Mouse (Mus musculus) C2C12 (cell line): ENCODE measurements around the gene Bag2. TPM values are rescaled to one million over a fixed set of nuclear protein-coding genes. Genes with fewer than 3 reads are reported as not detected.
"Not testable (repeated sequence)": the region's sequence is repeated elsewhere in the genome, so short reads cannot be mapped to it uniquely, and the experiment has no call there.

Experiments
- H3K27me3 ChIP-seq: one replicate; pipeline ENCODE4 v1.6.1; 2011; ENCODE audit not compliant: control insufficient read depth, insufficient read depth, insufficient read length
- H3K36me3 ChIP-seq: one replicate; pipeline ENCODE4 v1.6.1; 2011; ENCODE audit not compliant: control insufficient read depth, insufficient read depth
- H3K4me3 ChIP-seq: one replicate; pipeline ENCODE4 v1.5.1; 2011; ENCODE audit warnings: mild to moderate bottlenecking, control low read depth; ENCODE audit not compliant: poor library complexity, insufficient read depth, severe bottlenecking
- H3K79me2 ChIP-seq: one replicate; pipeline ENCODE4 v1.6.1; 2011; ENCODE audit not compliant: control insufficient read depth, insufficient read depth
- H3K79me3 ChIP-seq: one replicate; pipeline ENCODE4 v1.6.1; 2011; ENCODE audit warnings: low read depth, control low read depth
- H3ac ChIP-seq: one replicate; pipeline ENCODE3; 2011; ENCODE audit warnings: low read depth; ENCODE audit not compliant: control insufficient read depth, insufficient read length
- CEBPB ChIP-seq: IDR thresholded peaks from one replicate; pipeline ENCODE4 v1.6.1; 2011; ENCODE audit warnings: low read depth, mild to moderate bottlenecking, control low read depth, moderate library complexity
- CTCF ChIP-seq: IDR thresholded peaks from one replicate; pipeline ENCODE4 v1.5.1; 2011; ENCODE audit not compliant: control insufficient read depth, insufficient read depth, insufficient read length
- FOSL1 ChIP-seq: IDR thresholded peaks from one replicate; pipeline ENCODE4 v1.8.0; 2011; ENCODE audit warnings: mild to moderate bottlenecking, low read length; ENCODE audit not compliant: poor library complexity, insufficient read depth, severe bottlenecking
- MAX ChIP-seq: IDR thresholded peaks from one replicate; pipeline ENCODE4 v1.6.1; 2011; ENCODE audit warnings: mild to moderate bottlenecking, control low read depth
- MYOD1 ChIP-seq: IDR thresholded peaks from one replicate; pipeline ENCODE4 v1.6.1; 2011; ENCODE audit warnings: low read depth; ENCODE audit not compliant: control insufficient read depth, insufficient read length
- MYOG ChIP-seq: IDR thresholded peaks from one replicate; pipeline ENCODE4 v1.6.1; 2011; ENCODE audit not compliant: control insufficient read depth, insufficient read length; ENCODE audit errors: extremely low read depth
- USF1 ChIP-seq: IDR thresholded peaks from one replicate; pipeline ENCODE4 v1.6.1; 2011; ENCODE audit warnings: low read depth, mild to moderate bottlenecking, control low read depth, moderate library complexity
- polyA plus RNA-seq: library from polyadenylated mRNA; unstranded; fragments of >200 nt; fragmentation: generic; extraction: Trizol; gene quantifications from one replicate; pipeline ENCODE4 v1.2.1, GENCODE M21; 2012; ENCODE audit warnings: missing spikeins

Gene Bag2
- polyA plus RNA-seq, 1 experiment, result 52.0 TPM

GRCm38 (mm10) chr1:33755799-33756198 is 1.8 kb downstream of the Bag2 start:
- Histone ChIP-seq H3K79me3 (peaks cover 43% of the 10 kb centered on the region), H3K4me3 (no peak overlapping the region), H3ac (no peak overlapping the region), H3K27me3 (no peaks in the 10 kb centered on the region), H3K36me3 (peaks cover 33% of the 10 kb centered on the region), H3K79me2 (peaks cover 68% of the 10 kb centered on the region)
- TF ChIP-seq MYOG (no peak), CTCF (no peak), USF1 (no peak), FOSL1 (no peak), CEBPB (no peak), MAX (no peak), MYOD1 (no peak)

- H3K27me3 ChIP-seq, result no peaks in the 10 kb centered on the region
- TF ChIP-seq CTCF, result no peak
- no peak for TF ChIP-seq FOSL1
- TF ChIP-seq MYOG, result no peak
- TF ChIP-seq MAX, result no peak
- TF ChIP-seq USF1, result no peak
- TF ChIP-seq MYOD1, result no peak
- no peak for TF ChIP-seq CEBPB
- no peak overlapping the region for H3ac ChIP-seq
- H3K79me2 ChIP-seq, result peaks cover 74% of the 10 kb centered on the region
- H3K36me3 ChIP-seq, result peaks cover 28% of the 10 kb centered on the region
- peaks cover 43% of the 10 kb centered on the region for H3K79me3 ChIP-seq
- H3K4me3 ChIP-seq, result no peak overlapping the region
Observed at GRCm38 (mm10) chr1:33754965-33755735, 2.4 kb downstream of the Bag2 start.

GRCm38 (mm10) chr1:33754089-33754488 is 3.5 kb downstream of the Bag2 start:
- no peak for TF ChIP-seq CTCF
- no peak for TF ChIP-seq MYOD1
- TF ChIP-seq MAX, result no peak
- no peak for TF ChIP-seq CEBPB
- no peak for TF ChIP-seq FOSL1
- no peak for TF ChIP-seq MYOG
- TF ChIP-seq USF1, result no peak
- Histone ChIP-seq H3K36me3 (peaks cover 23% of the 10 kb centered on the region), H3K79me3 (peaks cover 43% of the 10 kb centered on the region), H3ac (no peak overlapping the region), H3K27me3 (no peaks in the 10 kb centered on the region), H3K79me2 (peaks cover 76% of the 10 kb centered on the region), H3K4me3 (no peak overlapping the region)

- Histone ChIP-seq H3ac (no peak overlapping the region), H3K27me3 (no peaks in the 10 kb centered on the region), H3K79me3 (peaks cover 36% of the 10 kb centered on the region), H3K4me3 (no peak overlapping the region), H3K79me2 (peaks cover 63% of the 10 kb centered on the region), H3K36me3 (peaks cover 36% of the 10 kb centered on the region)
- TF ChIP-seq FOSL1, result no peak
- no peak for TF ChIP-seq CEBPB
- no peak for TF ChIP-seq MYOD1
- TF ChIP-seq CTCF, result no peak
- TF ChIP-seq USF1, result no peak
- no peak for TF ChIP-seq MAX
- TF ChIP-seq MYOG, result no peak
Observed at GRCm38 (mm10) chr1:33751283-33751682, 6.3 kb downstream of the Bag2 start.

- not testable (repeated sequence) for H3ac ChIP-seq, H3K27me3 ChIP-seq, H3K4me3 ChIP-seq
- Histone ChIP-seq H3K79me2 (peaks cover 47% of the 10 kb centered on the region), H3K79me3 (peaks cover 22% of the 10 kb centered on the region), H3K36me3 (peaks cover 33% of the 10 kb centered on the region)
Observed at GRCm38 (mm10) chr1:33749709-33750108, 7.9 kb downstream of the Bag2 start.

GRCm38 (mm10) chr1:33749109-33749508 is 8.5 kb downstream of the Bag2 start:
- H3K27me3 ChIP-seq, result no peaks in the 10 kb centered on the region
- H3K36me3 ChIP-seq, result peaks cover 28% of the 10 kb centered on the region
- TF ChIP-seq USF1 (no peak), CTCF (no peak), FOSL1 (no peak), MYOD1 (no peak), MYOG (no peak), CEBPB (no peak), MAX (no peak)
- no peak overlapping the region for H3ac ChIP-seq
- peaks cover 41% of the 10 kb centered on the region for H3K79me2 ChIP-seq
- H3K79me3 ChIP-seq, result peaks cover 16% of the 10 kb centered on the region
- no peak overlapping the region for H3K4me3 ChIP-seq
